Mouse (Mus musculus) brain, embryonic 14.5 days (tissue): ENCODE measurements around the gene Ifrd2.

ENCODE experiments used
- CTCF ChIP-seq: fragments of 200-500 bp; IDR thresholded peaks from 2 replicates; pipeline ENCODE4 v1.5.1; 2012; ENCODE audit warnings: inconsistent platforms, mild to moderate bottlenecking, moderate library complexity, borderline replicate concordance; ENCODE audit not compliant: insufficient read depth, insufficient read length; ENCODE audit errors: extremely low read depth
- POLR2A ChIP-seq: fragments of 200-500 bp; IDR thresholded peaks from 2 replicates; pipeline ENCODE4 v1.6.1; 2012; ENCODE audit warnings: mild to moderate bottlenecking, inconsistent platforms, borderline replicate concordance; ENCODE audit not compliant: poor library complexity, insufficient read depth, insufficient read length, severe bottlenecking; ENCODE audit errors: extremely low read depth

DNA sequence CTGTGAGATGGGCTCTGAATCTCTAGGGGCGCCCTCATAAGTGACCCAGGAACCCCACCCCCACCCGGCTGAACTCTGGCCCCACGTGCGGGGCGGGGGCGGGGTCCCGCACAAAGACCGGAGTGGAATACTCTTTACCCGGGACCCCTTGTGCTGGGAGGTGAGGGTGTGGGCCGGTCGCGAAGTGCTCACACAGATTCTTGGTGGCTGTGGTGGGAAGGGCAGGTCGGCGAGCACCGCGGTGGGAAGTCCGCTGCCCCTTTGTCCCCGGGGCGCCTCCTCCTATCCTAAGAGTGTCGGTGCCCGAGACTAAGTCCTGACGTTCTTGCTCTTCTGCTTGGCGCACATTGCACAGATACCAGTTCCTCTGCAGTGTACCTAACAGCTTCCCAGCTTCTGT, 18.2 kb upstream of the Ifrd2 start:
- TF ChIP-seq CTCF (no peak), POLR2A (no peak)
